Mouse (Mus musculus): ENCODE results near the gene Olfr763.

- no peak for TF ChIP-seq CTCF (IDR thresholded peaks at IDR 0.05; ENCODE audit: borderline replicate concordance, control insufficient read depth, extremely low read depth, insufficient read depth, low read length, poor library complexity)
- TF ChIP-seq POLR2A (IDR thresholded peaks at IDR 0.05; ENCODE audit: control insufficient read depth, extremely low read depth, insufficient read depth, low read length, poor library complexity) = no peak
These were observed 19.6 kb upstream of the Olfr763 start for GRCm38 (mm10) chr10:128990994-128991393.
